7 mouse cellular contexts compared by ENCODE assay signal in genomic region chr3:127161085-127161837, GRCm38 (mm10).
A peak's percentile ranks its signal among the peaks of the same experiment; 100 is the strongest.
DNase-seq lines count a peak whose midpoint lies in the region; ATAC-seq and TF ChIP-seq lines count a peak whose summit lies in the region.

No protein-coding gene starts in this region.

- H3K27me3 ChIP-seq in lung, embryonic 14.5 days (ENCODE audit: insufficient read depth, low read length) = peaks cover 18% of the 10 kb centered on the region
- H3K27me3 ChIP-seq in embryonic facial prominence, embryonic 13.5 days = peaks cover 21% of the 10 kb centered on the region
- H3K27me3 ChIP-seq in intestine, postnatal 0 days (replicated peaks; ENCODE audit: control insufficient read depth, insufficient read depth, low read length) = 0 out of 2 replicates have a peak, but pooled peaks cover 4% of the 10 kb centered on the region
- peaks cover 10% of the 10 kb centered on the region for H3K27me3 ChIP-seq in small intestine, adult 2 months (ENCODE audit: control insufficient read depth, insufficient read depth, low read length)

- H3K36me3 ChIP-seq in lung, embryonic 14.5 days (ENCODE audit: insufficient read depth) = no peaks in the 10 kb centered on the region
- no peaks in the 10 kb centered on the region for H3K36me3 ChIP-seq in embryonic facial prominence, embryonic 13.5 days
- H3K36me3 ChIP-seq in intestine, postnatal 0 days (ENCODE audit: control insufficient read depth, insufficient read depth) = no peaks in the 10 kb centered on the region
- H3K36me3 ChIP-seq in small intestine, adult 2 months (ENCODE audit: control insufficient read depth, insufficient read depth, low read length) = no peaks in the 10 kb centered on the region

- H3K9me3 ChIP-seq in lung, embryonic 14.5 days (ENCODE audit: low read depth, low read length) = no peaks in the 10 kb centered on the region
- no peaks in the 10 kb centered on the region for H3K9me3 ChIP-seq in embryonic facial prominence, embryonic 13.5 days
- H3K9me3 ChIP-seq in intestine, postnatal 0 days (ENCODE audit: control insufficient read depth) = no peaks in the 10 kb centered on the region

- peak; percentile 22 for DNase-seq in lung, embryonic 14.5 days
- DNase-seq in lung, postnatal 10 days = no peak
- no peak for DNase-seq in thymus, postnatal 4 days
- no peak for DNase-seq in thymus, postnatal 0 days (ENCODE audit: low spot score)

- WGBS in lung, embryonic 14.5 days = 3% methylated on average over 23 of the region's 23 CpGs
- WGBS in embryonic facial prominence, embryonic 13.5 days = 6% methylated on average over 23 of the region's 23 CpGs
- WGBS in intestine, postnatal 0 days = 6% methylated on average over 23 of the region's 23 CpGs
- WGBS in small intestine, adult 2 months = 8% methylated on average over 23 of the region's 23 CpGs

- no peak for TF ChIP-seq CTCF in lung, embryonic 14.5 days (IDR thresholded peaks at IDR 0.05; ENCODE audit: low read depth)
- no peak for TF ChIP-seq CTCF in intestine, postnatal 0 days (IDR thresholded peaks at IDR 0.05; ENCODE audit: low read depth)
- no peak for TF ChIP-seq CTCF in small intestine, adult 2 months (IDR thresholded peaks at IDR 0.05; ENCODE audit: extremely low read depth, insufficient read length, insufficient replicate concordance, low read depth, low read length)

- peak overlapping the region; percentile 38 for H3K9ac ChIP-seq in lung, embryonic 14.5 days
- H3K9ac ChIP-seq in embryonic facial prominence, embryonic 13.5 days = peak overlapping the region; percentile 67
- H3K9ac ChIP-seq in intestine, postnatal 0 days (ENCODE audit: low read depth, low read length) = 0 out of 2 replicates have a peak overlapping the region, but pooled peaks have one; percentile 26

- 0 out of 2 replicates have a peak, but pooled peaks cover 3% of the 10 kb centered on the region for H3K4me1 ChIP-seq in lung, embryonic 14.5 days (ENCODE audit: insufficient read depth)
- peaks cover 16% of the 10 kb centered on the region; the same call in 1 of the 2 replicates for H3K4me1 ChIP-seq in embryonic facial prominence, embryonic 13.5 days
- H3K4me1 ChIP-seq in intestine, postnatal 0 days (replicated peaks; ENCODE audit: control insufficient read depth, insufficient read depth, low read length) = peaks cover 6% of the 10 kb centered on the region; the same call in 1 of the 2 replicates
- no peaks in the 10 kb centered on the region for H3K4me1 ChIP-seq in small intestine, adult 2 months (ENCODE audit: control insufficient read depth, insufficient read depth, insufficient read length, low read length)

- H3K4me2 ChIP-seq in lung, embryonic 14.5 days = peak overlapping the region; percentile 88
- peak overlapping the region; percentile 100 for H3K4me2 ChIP-seq in embryonic facial prominence, embryonic 13.5 days
- peak overlapping the region; percentile 95 for H3K4me2 ChIP-seq in intestine, postnatal 0 days (replicated peaks; ENCODE audit: low read depth)

- TF ChIP-seq POLR2A in small intestine, adult 2 months (IDR thresholded peaks at IDR 0.05; ENCODE audit: low read depth, low read length) = no peak

- H3K27ac ChIP-seq in lung, embryonic 14.5 days (ENCODE audit: low read depth) = no peak overlapping the region
- no peak overlapping the region for H3K27ac ChIP-seq in embryonic facial prominence, embryonic 13.5 days
- no peak overlapping the region for H3K27ac ChIP-seq in intestine, postnatal 0 days (ENCODE audit: low read depth, low read length)
- no peak overlapping the region for H3K27ac ChIP-seq in small intestine, adult 2 months (ENCODE audit: insufficient read depth, low read depth, low read length)

- peak overlapping the region; percentile 45 for H3K4me3 ChIP-seq in lung, embryonic 14.5 days (ENCODE audit: low read depth, low read length)
- H3K4me3 ChIP-seq in embryonic facial prominence, embryonic 13.5 days = peak overlapping the region; percentile 60
- H3K4me3 ChIP-seq in intestine, postnatal 0 days (ENCODE audit: low read depth, low read length) = peak overlapping the region; percentile 53
- H3K4me3 ChIP-seq in small intestine, adult 2 months (ENCODE audit: low read depth, low read length) = 0 out of 2 replicates have a peak overlapping the region, but pooled peaks have one; percentile 3

- peak; percentile 11; the same call in 1 of the 2 replicates for ATAC-seq in lung, embryonic 14.5 days (ENCODE audit: insufficient read depth)
- ATAC-seq in embryonic facial prominence, embryonic 13.5 days (ENCODE audit: insufficient number of reproducible peaks, insufficient read depth, low FRiP score, low TSS enrichment, low read depth) = no peak
- ATAC-seq in intestine, postnatal 0 days = no peak

Comparison
In these comparisons a context has a peak if more than half of its experiments do, and no peak if none do; other contexts are left out.
1. H3K4me3 ChIP-seq: peak in every context shown above with its lines; median percentile 60 in embryonic facial prominence, embryonic 13.5 days; 53 in intestine, postnatal 0 days; 45 in lung, embryonic 14.5 days; 3 in small intestine, adult 2 months.